Mouse (Mus musculus) stomach, postnatal 0 days (tissue): ENCODE results near the gene Col8a2. TPM values are rescaled to one million over a fixed set of nuclear protein-coding genes. Genes with fewer than 3 reads are reported as not detected.

Experiments used
- ATAC-seq: fragments of 200-750 bp; cut with Nextera tagmentation; 2 replicates; pipeline ENCODE4 v1.8.0; 2017; ENCODE audit not compliant: low FRiP score, low TSS enrichment
- DNase-seq: peaks from one replicate; pipeline ENCODE4 v3.0.0-alpha.2; 2016; ENCODE audit warnings: low spot score
- H3K27ac ChIP-seq: fragments of 300-500 bp; sonication (generic); replicated peaks from 2 replicates; pipeline ENCODE4 v1.5.1; 2014; ENCODE audit warnings: mild to moderate bottlenecking, control low read depth
- H3K27me3 ChIP-seq: fragments of 300-500 bp; sonication (generic); 2 replicates; pipeline ENCODE4 v1.6.1; 2014; ENCODE audit warnings: low read length; ENCODE audit not compliant: control insufficient read depth, insufficient read depth
- H3K36me3 ChIP-seq: fragments of 300-500 bp; sonication (generic); 2 replicates; pipeline ENCODE4 v1.6.1; 2014; ENCODE audit warnings: low read length, mixed read lengths; ENCODE audit not compliant: control insufficient read depth, insufficient read depth
- H3K4me1 ChIP-seq: fragments of 300-500 bp; sonication (generic); replicated peaks from 2 replicates; pipeline ENCODE4 v1.6.1; 2014; ENCODE audit warnings: antibody characterized with exemption; ENCODE audit not compliant: control insufficient read depth, insufficient read depth
- H3K4me2 ChIP-seq: fragments of 300-500 bp; sonication (generic); replicated peaks from 2 replicates; pipeline ENCODE4 v1.6.1; 2014; ENCODE audit warnings: low read depth, mild to moderate bottlenecking, control low read depth, moderate library complexity
- H3K4me3 ChIP-seq: fragments of 300-500 bp; sonication (generic); 2 replicates; pipeline ENCODE4 v1.5.1; 2014; ENCODE audit warnings: low read depth, low read length, control low read depth
- H3K9ac ChIP-seq: fragments of 300-500 bp; sonication (generic); 2 replicates; pipeline ENCODE4 v1.6.1; 2014; ENCODE audit warnings: mild to moderate bottlenecking, low read length, control low read depth, mixed read lengths
- H3K9me3 ChIP-seq: fragments of 300-500 bp; sonication (generic); 2 replicates; pipeline ENCODE4 v1.6.1; 2016; ENCODE audit warnings: low read length; ENCODE audit not compliant: control insufficient read depth
- CTCF ChIP-seq: IDR thresholded peaks from 2 replicates; pipeline ENCODE4 v1.5.1; 2016; ENCODE audit warnings: antibody characterized with exemption, low read depth, mild to moderate bottlenecking, moderate library complexity
- EP300 ChIP-seq: optimal IDR thresholded peaks from 2 replicates; pipeline ENCODE3; 2016; ENCODE audit warnings: antibody characterized with exemption
- WGBS: fragments of 180-500 bp; shearing (Covaris S2); extraction: QIAGEN DNeasy Blood & Tissue Kit; methylation state at CpG from one replicate; pipeline ENCODE4 v1.1.7; 2014; 5-methylcytosine and 5-hydroxymethylcytosine counted together
- polyA plus RNA-seq: library from polyadenylated mRNA; unstranded; fragments of >200 nt; fragmentation: Nextera tagmentation; extraction: Ambion mirVana; gene quantifications from 2 replicates; pipeline ENCODE4 v1.2.1, GENCODE M21; 2015

Gene Col8a2
- polyA plus RNA-seq, 1 experiment from 2014 or later = 7.8 TPM

DNA sequence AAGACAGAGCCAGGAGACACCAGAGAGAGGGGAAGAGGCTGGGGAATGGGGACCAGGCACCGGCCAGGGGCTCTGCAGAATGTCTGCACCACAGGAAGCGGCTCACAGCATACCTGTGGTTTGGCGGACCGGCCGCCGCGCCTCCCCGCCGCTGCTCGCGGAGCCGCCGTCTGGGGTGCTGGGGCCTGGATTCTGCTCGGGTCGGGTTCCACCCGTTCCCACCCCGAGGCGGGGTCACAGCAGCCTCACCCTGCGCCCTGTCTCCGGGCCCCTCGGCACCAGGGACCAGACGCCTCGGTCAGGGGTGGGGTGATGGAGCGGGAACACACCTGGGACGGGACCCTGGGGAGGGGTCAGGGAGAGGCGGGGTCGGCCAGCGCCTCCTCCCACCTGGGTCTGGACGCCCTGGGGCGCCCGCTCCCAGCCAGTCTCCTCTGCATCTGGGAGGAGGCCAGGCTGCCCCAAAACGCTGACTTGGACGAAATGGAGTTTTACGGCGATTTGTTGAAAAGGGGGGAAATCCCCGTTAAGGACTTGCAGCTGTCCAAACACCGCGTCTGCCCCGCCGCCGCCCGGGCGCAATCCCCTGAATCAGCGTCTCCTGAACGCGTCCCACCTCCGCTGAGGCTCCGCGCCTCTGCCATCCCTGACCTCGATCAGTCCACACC is 14.5 kb downstream of the Col8a2 start:
- peaks cover 9% of the 10 kb centered on the region for H3K4me1 ChIP-seq
- no peaks in the 10 kb centered on the region for H3K36me3 ChIP-seq
- DNase-seq (peak; percentile 55), ATAC-seq (no peak; the same call in 1 of the 2 replicates)
- TF ChIP-seq CTCF (no peak), EP300 (no peak)
- H3K4me2 ChIP-seq = peak overlapping the region; percentile 68
- no peak overlapping the region for H3K27ac ChIP-seq
- no peaks in the 10 kb centered on the region for H3K27me3 ChIP-seq
- no peaks in the 10 kb centered on the region for H3K9me3 ChIP-seq
- peak overlapping the region; percentile 31; the same call in 1 of the 2 replicates for H3K9ac ChIP-seq
- H3K4me3 ChIP-seq = peak overlapping the region; percentile 35
- 3% methylated on average over 45 of the region's 50 CpGs for WGBS

DNA sequence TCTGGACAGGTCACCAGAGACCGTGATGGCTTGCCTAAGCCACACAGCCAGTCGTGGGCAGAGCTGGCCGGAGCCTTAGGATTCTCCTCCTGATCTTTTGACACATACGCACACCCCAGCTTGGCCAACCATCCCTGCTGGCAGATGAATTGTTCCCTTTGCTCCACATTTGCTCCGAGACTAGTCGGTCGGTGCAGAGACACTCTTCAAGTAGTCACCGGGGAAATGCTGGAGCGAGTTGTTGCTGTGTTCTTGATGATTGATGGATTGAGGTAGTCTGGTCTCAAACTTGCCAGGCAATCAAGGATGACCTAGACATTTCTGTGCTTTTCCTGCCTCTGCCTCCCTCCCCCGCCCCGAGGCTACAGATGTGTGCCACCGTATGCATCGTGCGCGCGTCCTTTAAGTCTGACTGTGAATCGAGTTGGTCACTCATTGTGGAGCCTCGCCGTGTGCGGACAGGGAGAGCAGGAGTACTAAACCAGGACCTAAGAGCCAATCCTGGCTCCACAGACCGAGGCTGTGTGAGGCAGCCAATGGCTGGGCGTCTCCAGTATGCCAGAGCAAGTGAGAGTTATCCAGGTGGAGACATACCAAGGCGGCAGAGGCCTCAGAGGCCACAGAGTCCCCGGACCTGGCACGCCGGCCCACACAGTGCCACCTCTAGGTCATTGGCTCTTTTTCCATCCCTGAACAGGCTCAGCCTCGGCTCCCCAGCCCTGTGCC is 15.2 kb downstream of the Col8a2 start:
- Histone ChIP-seq H3K9me3 (no peaks in the 10 kb centered on the region), H3K9ac (peak overlapping the region; percentile 31; the same call in 1 of the 2 replicates), H3K4me1 (peaks cover 9% of the 10 kb centered on the region), H3K4me2 (peak overlapping the region; percentile 68), H3K27me3 (no peaks in the 10 kb centered on the region), H3K27ac (no peak overlapping the region), H3K4me3 (peak overlapping the region; percentile 35; the same call in 1 of the 2 replicates), H3K36me3 (no peaks in the 10 kb centered on the region)
- TF ChIP-seq EP300 (no peak), CTCF (no peak)
- 27% methylated on average over 27 of the region's 27 CpGs for WGBS
- DNase-seq (no peak), ATAC-seq (no peak)

DNA sequence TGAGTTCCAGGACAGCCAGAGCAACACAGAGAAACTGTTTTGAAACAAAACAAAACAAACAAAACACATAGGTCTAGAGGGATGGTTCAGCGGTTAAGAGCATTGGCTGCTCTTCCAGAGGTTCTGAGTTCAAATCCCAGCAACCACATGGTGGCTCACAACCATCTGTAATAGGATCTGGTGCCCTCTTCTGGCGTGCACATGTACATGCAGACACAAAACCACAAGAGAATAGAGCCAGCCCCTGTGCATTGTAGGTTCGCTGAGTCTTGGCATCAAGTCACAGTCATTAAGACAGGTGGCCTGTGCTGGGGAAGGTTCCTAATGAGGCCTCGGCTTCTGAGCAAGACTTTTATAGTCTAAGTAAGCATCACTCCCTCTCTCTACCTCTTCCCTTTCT is 17.3 kb downstream of the Col8a2 start:
- ATAC-seq = no peak
- Histone ChIP-seq H3K4me3 (no peak overlapping the region), H3K9me3 (no peaks in the 10 kb centered on the region), H3K27me3 (no peaks in the 10 kb centered on the region), H3K4me1 (peaks cover 5% of the 10 kb centered on the region), H3K4me2 (no peak overlapping the region), H3K27ac (no peak overlapping the region), H3K36me3 (no peaks in the 10 kb centered on the region), H3K9ac (no peak overlapping the region)
- no peak for DNase-seq
- 66% methylated on average over 4 of the region's 4 CpGs for WGBS
- TF ChIP-seq CTCF (peak; percentile 59), EP300 (no peak)

DNA sequence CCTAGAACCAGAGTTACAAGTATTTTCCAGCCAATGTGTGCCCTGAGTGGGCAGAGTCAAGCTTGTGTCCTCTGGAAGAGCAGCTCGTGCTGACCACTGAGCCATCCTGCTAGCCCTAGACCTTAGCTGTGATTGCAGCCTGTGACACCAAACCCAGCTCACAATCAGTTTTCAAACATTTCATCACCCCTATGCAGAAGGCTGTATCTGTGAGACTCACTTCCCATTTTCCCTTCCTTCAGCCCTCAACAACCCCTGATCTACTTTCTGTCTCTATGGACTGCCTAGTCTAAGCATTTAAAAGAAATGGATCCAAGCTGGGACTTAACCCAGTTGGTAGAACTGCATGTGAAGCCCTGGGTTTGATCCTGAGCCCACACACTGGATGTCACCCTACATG is 18.8 kb downstream of the Col8a2 start:
- Histone ChIP-seq H3K36me3 (no peaks in the 10 kb centered on the region), H3K4me3 (no peak overlapping the region), H3K9me3 (no peaks in the 10 kb centered on the region), H3K27ac (no peak overlapping the region), H3K4me1 (peaks cover 5% of the 10 kb centered on the region), H3K9ac (no peak overlapping the region), H3K4me2 (no peak overlapping the region), H3K27me3 (no peaks in the 10 kb centered on the region)
- no peak for DNase-seq
- 100% methylated on average over 1 of the region's 1 CpGs for WGBS
- TF ChIP-seq CTCF (no peak), EP300 (no peak)
- ATAC-seq = no peak

DNA sequence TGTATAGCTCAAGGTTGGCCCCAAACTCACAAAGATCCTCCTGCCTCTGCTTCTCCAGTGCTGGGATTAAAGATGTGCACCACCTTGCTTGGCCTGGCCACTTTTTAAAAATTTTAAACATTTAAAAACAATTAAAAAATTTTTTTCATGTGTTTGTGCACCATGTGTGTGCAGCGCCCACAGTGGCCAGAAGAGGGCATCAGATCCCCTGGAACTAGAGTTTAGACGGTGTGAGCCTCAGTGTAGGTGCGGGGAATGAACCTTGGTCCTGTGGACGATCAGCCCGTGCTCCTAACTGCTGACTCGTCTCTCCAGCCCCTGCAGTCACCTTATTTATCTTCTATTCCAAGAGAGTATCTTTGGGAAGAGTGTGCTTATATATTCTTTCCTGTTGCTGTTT is 19.5 kb downstream of the Col8a2 start:
- H3K4me3 ChIP-seq = no peak overlapping the region
- no peaks in the 10 kb centered on the region for H3K27me3 ChIP-seq
- peaks cover 2% of the 10 kb centered on the region for H3K4me1 ChIP-seq
- DNase-seq = no peak
- TF ChIP-seq EP300 (no peak), CTCF (peak; percentile 37)
- H3K9me3 ChIP-seq = no peaks in the 10 kb centered on the region
- no peaks in the 10 kb centered on the region for H3K36me3 ChIP-seq
- 89% methylated on average over 6 of the region's 6 CpGs for WGBS
- no peak for ATAC-seq
- no peak overlapping the region for H3K27ac ChIP-seq
- no peak overlapping the region for H3K4me2 ChIP-seq
- no peak overlapping the region for H3K9ac ChIP-seq

DNA sequence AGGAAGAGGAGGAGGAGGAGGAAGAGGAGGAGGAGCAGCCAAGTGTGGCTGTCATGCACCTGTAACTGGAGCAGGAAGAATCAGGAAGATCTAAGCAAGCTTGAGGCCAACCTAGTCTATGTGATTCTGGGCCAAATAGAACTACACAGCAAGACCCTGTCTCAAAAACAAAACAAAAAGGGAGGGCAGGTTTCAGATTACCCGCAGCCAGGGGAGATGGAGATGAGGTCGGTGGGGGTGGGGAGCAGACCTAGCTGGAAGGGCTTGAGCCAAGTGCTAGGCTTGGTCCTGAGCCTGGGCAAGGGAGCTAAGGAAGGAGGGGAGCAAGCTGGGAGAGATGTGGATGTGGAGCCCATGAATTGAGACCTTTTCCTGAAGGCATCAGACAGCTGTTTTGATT is 20.2 kb downstream of the Col8a2 start:
- ATAC-seq (no peak), DNase-seq (no peak)
- Histone ChIP-seq H3K27ac (no peak overlapping the region), H3K9ac (no peak overlapping the region), H3K4me2 (no peak overlapping the region), H3K4me3 (no peak overlapping the region), H3K9me3 (no peaks in the 10 kb centered on the region), H3K4me1 (no peaks in the 10 kb centered on the region), H3K36me3 (no peaks in the 10 kb centered on the region), H3K27me3 (no peaks in the 10 kb centered on the region)
- 17% methylated on average over 2 of the region's 2 CpGs for WGBS
- no peak for TF ChIP-seq CTCF
- TF ChIP-seq EP300 = no peak
